Mouse (Mus musculus): ENCODE data around the gene Tsga13. TPM values are rescaled to one million over a fixed set of nuclear protein-coding genes. Genes with fewer than 3 reads are reported as not detected.

The Tsga13 gene
- polyA plus RNA-seq, 1 experiment from 2014 or later, result 0.25 TPM

DNA sequence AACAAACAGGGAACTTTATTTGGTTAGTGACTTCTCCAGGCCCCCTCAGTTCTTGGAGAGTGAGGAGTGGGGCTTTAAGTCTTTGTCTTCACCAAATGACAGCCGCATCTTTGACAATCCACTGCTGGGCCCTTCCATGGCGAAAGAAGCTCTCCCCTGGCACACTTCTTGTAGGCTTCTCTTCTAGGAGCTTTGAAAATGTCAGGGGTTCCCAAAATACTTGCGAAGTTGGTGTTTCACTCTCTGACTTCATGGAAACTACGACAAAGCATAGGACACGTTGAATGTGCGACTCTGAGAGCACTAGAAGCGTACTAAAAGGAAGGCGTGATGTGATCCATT is 18.4 kb downstream of the Tsga13 start:
- WGBS, result 16% methylated on average over 8 of the region's 8 CpGs
- H3K4me3 ChIP-seq, result peak overlapping the region; percentile 64
- H3K27ac ChIP-seq, result peak overlapping the region; percentile 96
- peaks cover 15% of the 10 kb centered on the region for H3K4me1 ChIP-seq
- H3K27me3 ChIP-seq, result no peaks in the 10 kb centered on the region
- peak overlapping the region; percentile 81 for H3K9ac ChIP-seq
- ATAC-seq (ENCODE audit: low FRiP score, low read depth), result no peak
- no peaks in the 10 kb centered on the region for H3K9me3 ChIP-seq
- H3K36me3 ChIP-seq, result no peaks in the 10 kb centered on the region
- peak overlapping the region; percentile 68 for H3K4me2 ChIP-seq (replicated peaks)

DNA sequence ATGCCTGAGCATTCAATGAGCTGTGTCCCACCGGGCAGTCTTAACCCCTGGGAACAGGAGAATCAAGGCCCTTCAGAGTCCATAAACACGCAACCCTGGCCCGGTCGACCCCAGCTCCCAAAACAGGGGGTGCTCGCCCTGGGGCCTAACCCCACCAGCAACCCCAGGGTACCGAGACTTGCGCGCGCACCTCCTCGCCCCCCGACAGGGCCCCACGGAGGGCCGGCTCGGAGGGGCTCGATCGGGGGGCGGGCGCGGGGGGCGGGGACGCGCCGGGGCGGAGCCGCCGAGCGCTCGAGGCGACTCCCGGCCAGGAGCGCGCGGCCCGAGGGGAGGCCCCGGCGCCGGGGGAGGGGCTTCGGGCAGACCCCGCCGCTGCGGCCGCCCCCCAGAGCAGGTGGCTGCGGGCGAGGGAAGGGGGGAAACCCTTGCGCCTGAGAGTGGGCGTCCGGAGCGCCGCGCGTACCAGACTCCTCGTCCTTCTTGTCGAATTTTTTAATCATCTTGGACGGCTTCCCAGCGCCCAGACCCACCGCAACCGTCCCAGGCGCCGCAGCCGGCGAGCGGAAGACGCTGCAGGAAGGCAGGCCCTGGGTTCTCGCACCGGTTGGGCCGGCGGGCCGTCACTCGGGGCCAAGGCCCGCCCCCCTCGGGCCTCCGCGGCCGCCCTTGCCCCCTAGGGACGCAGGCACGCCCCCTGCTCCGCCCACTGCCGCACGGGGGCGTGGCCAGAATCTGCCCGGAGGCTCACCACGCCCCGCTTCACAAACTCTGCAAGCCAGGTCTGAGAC is 19.0 kb downstream of the Tsga13 start, which contains the start of gene Copg2:
Gene Copg2 (minus strand): TSS at position 600 of the 791 bp plus-strand sequence.
- Histone ChIP-seq H3K4me2 (replicated peaks) (peak within 1 kb of the TSS; percentile 68), H3K36me3 (no peaks in the 10 kb centered on the region), H3K27me3 (no peaks in the 10 kb centered on the region), H3K27ac (peak within 1 kb of the TSS; percentile 96), H3K4me3 (peak within 1 kb of the TSS; percentile 64), H3K9me3 (no peaks in the 10 kb centered on the region), H3K9ac (peak within 1 kb of the TSS; percentile 81), H3K4me1 (peaks cover 19% of the 10 kb centered on the region)
- ATAC-seq (ENCODE audit: low FRiP score, low read depth), result peak; percentile 98
- WGBS, result under 1% methylated on average over 78 of the region's 83 CpGs

DNA sequence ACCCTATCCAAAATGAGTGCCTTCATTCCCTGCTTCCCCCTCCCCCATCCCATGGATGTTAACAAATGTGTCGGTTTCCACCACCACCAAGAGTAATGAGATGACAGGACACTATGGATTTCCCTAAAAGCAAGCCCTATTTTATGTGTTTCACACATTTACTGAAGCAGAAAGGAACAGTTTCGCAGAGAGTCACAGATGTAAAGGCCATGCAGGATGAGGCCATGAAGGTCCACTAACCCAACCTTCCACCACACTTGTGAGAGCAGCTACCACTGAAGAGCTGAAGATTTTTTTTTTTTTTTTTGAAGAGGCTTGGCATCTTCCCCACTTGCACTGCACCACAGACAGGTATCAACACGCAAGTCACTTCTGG is 19.6 kb downstream of the Tsga13 start:
- no peaks in the 10 kb centered on the region for H3K36me3 ChIP-seq
- H3K27me3 ChIP-seq, result no peaks in the 10 kb centered on the region
- peaks cover 19% of the 10 kb centered on the region for H3K4me1 ChIP-seq
- H3K9ac ChIP-seq, result peak overlapping the region; percentile 81
- 22% methylated on average over 3 of the region's 3 CpGs for WGBS
- peak overlapping the region; percentile 96 for H3K27ac ChIP-seq
- H3K4me3 ChIP-seq, result peak overlapping the region; percentile 64
- H3K4me2 ChIP-seq (replicated peaks), result peak overlapping the region; percentile 68
- no peak for ATAC-seq (ENCODE audit: low FRiP score, low read depth)
- H3K9me3 ChIP-seq, result no peaks in the 10 kb centered on the region

DNA sequence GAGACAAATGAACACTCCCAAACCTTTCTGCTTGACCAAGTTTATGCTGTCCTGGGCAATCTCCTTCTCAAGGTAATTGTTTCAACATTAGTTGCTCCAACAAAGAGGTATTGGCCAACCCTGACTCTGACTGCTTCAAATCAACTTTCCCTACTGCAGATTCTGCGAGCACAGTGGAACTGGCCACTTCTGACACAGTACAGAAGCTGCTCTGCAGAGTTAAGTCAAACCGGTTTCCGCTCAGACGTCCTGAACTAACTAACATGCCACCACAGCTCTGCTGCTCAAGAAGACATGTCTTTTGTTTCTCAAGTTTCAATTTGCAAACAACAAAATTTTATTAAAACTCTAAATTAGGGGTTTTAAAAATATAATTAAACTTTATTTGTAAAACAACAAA is 22.3 kb downstream of the Tsga13 start:
- no peaks in the 10 kb centered on the region for H3K27me3 ChIP-seq
- no peak overlapping the region for H3K27ac ChIP-seq
- no peak overlapping the region for H3K4me2 ChIP-seq (replicated peaks)
- H3K4me3 ChIP-seq, result no peak overlapping the region
- no peaks in the 10 kb centered on the region for H3K9me3 ChIP-seq
- H3K4me1 ChIP-seq, result peaks cover 19% of the 10 kb centered on the region
- no peak for ATAC-seq (ENCODE audit: low FRiP score, low read depth)
- 71% methylated on average over 4 of the region's 4 CpGs for WGBS
- no peak overlapping the region for H3K9ac ChIP-seq
- peaks cover 17% of the 10 kb centered on the region for H3K36me3 ChIP-seq

DNA sequence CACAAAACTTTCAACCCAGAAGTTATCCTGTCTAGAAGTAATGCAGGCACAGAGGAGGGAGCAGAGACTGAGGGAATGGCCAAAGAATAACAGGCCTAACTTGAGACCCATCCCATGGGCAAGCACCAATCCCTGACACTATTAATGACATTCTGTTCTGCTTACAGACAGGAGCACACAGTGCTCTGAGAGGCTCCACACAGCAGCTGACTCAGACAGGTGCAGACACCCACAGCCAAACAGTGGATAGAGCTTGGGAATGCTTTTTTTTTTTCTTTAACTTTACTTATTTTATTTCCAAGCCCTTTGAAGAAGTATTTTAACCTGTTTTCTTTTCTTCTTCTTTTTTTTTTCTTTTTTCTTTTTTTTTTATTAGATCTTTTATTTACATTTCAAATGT is 23.6 kb downstream of the Tsga13 start:
- peaks cover 19% of the 10 kb centered on the region for H3K36me3 ChIP-seq
- no peaks in the 10 kb centered on the region for H3K9me3 ChIP-seq
- no peak overlapping the region for H3K4me3 ChIP-seq
- H3K27me3 ChIP-seq, result no peaks in the 10 kb centered on the region
- no peak overlapping the region for H3K9ac ChIP-seq
- H3K4me1 ChIP-seq, result peaks cover 12% of the 10 kb centered on the region
- H3K27ac ChIP-seq, result no peak overlapping the region
- no peak overlapping the region for H3K4me2 ChIP-seq (replicated peaks)
- no peak for ATAC-seq (ENCODE audit: low FRiP score, low read depth)

DNA sequence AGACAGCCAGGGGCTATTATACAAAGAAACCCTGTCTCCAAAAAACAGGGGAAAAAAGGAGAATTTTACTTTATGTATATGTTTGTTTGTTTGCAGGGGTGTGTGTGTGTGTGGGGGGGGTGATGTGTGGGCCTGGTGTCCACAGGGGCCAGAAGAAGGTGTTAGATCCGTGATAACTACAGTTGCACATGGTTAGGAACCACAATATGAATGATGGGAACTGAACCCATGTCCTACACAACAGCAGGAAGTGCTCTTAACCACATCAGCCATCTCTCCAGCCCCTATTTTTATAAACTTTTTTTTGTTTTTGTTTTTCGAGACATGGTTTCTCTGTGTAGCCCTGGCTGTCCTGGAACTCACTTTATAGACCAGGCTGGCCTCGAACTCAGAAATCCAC is 30.5 kb downstream of the Tsga13 start:
- Histone ChIP-seq H3K9me3 (no peaks in the 10 kb centered on the region), H3K4me1 (no peaks in the 10 kb centered on the region), H3K4me2 (replicated peaks) (no peak overlapping the region), H3K36me3 (peaks cover 47% of the 10 kb centered on the region), H3K27ac (no peak overlapping the region), H3K4me3 (no peak overlapping the region), H3K9ac (no peak overlapping the region), H3K27me3 (no peaks in the 10 kb centered on the region)
- ATAC-seq (ENCODE audit: low FRiP score, low read depth), result no peak
- 89% methylated on average over 3 of the region's 3 CpGs for WGBS

DNA sequence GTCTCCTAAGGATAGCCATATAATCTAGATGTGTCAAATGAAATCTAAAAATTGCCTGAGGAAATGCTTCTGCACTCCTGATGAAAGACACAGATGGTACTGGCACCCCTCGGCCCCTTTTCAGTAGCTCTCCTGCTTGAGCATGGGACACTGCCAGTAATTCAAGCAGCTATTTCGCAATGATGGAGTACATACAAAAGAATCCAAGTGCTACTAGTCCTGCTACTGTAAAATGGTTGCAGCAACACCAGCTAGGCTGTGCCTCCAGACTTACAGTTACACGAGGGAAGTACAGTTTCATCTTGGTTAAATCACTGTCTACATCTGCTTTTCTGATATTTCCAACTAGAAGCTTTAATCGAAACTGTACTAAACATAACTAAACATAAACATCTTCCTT is 31.9 kb downstream of the Tsga13 start:
- no peak for ATAC-seq (ENCODE audit: low FRiP score, low read depth)
- 86% methylated on average over 4 of the region's 4 CpGs for WGBS
- Histone ChIP-seq H3K36me3 (peaks cover 37% of the 10 kb centered on the region), H3K27ac (no peak overlapping the region), H3K9ac (no peak overlapping the region), H3K4me2 (replicated peaks) (no peak overlapping the region), H3K4me1 (no peaks in the 10 kb centered on the region), H3K9me3 (no peaks in the 10 kb centered on the region), H3K4me3 (no peak overlapping the region), H3K27me3 (no peaks in the 10 kb centered on the region)

DNA sequence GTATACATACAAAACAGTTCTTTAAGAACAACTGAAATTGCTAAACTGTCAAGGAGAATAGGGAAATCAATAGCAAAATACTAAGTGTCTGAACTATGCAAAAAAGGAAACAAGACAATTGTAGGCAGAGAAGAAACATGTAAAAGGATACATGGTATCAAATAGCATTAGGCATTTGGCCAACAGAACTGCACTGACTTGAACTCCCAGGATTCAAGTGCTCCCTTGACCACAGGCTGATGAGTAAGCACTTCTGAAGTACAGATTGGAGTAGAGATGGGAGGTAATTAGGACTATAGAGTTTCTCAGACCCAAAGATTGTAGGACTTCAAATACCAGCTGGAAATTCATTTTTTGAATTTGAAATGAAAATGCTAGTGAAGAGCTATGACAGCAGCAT is 38.7 kb downstream of the Tsga13 start:
- no peaks in the 10 kb centered on the region for H3K4me1 ChIP-seq

DNA sequence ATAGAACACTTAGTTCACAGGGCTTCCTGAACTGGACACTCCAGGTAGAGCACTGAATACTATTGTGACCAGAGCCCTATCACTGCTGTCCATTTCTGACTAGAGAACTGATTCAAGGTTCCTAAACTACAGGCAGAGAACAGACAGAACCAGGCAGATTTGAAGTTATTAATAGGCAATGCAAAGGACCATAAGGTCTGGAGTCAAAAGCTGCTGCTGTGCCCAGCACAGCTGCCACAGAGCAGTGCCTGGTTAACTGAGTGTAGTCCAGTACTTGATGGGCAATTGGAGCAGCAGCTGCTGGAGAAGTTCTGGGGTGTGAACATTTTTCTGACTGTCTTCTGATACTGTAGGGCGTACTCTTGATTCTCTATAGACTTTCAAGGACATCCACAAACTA is 48.9 kb downstream of the Tsga13 start:
- H3K4me3 ChIP-seq, result no peak overlapping the region
- no peak overlapping the region for H3K27ac ChIP-seq
- no peak overlapping the region for H3K4me2 ChIP-seq (replicated peaks)
- H3K9ac ChIP-seq, result no peak overlapping the region
- no peaks in the 10 kb centered on the region for H3K27me3 ChIP-seq
- H3K4me1 ChIP-seq, result no peaks in the 10 kb centered on the region
- WGBS, result 91% methylated on average over 1 of the region's 1 CpGs
- no peaks in the 10 kb centered on the region for H3K9me3 ChIP-seq
- no peaks in the 10 kb centered on the region for H3K36me3 ChIP-seq
- no peak for ATAC-seq (ENCODE audit: low FRiP score, low read depth)

More for the DNA sequence above, 38.7 kb downstream of the Tsga13 start:
- Histone ChIP-seq H3K27me3 (no peaks in the 10 kb centered on the region), H3K4me2 (replicated peaks) (no peak overlapping the region), H3K9ac (no peak overlapping the region), H3K9me3 (no peaks in the 10 kb centered on the region), H3K27ac (no peak overlapping the region), H3K36me3 (peaks cover 29% of the 10 kb centered on the region), H3K4me3 (no peak overlapping the region)
- no peak for ATAC-seq (ENCODE audit: low FRiP score, low read depth)

DNA sequence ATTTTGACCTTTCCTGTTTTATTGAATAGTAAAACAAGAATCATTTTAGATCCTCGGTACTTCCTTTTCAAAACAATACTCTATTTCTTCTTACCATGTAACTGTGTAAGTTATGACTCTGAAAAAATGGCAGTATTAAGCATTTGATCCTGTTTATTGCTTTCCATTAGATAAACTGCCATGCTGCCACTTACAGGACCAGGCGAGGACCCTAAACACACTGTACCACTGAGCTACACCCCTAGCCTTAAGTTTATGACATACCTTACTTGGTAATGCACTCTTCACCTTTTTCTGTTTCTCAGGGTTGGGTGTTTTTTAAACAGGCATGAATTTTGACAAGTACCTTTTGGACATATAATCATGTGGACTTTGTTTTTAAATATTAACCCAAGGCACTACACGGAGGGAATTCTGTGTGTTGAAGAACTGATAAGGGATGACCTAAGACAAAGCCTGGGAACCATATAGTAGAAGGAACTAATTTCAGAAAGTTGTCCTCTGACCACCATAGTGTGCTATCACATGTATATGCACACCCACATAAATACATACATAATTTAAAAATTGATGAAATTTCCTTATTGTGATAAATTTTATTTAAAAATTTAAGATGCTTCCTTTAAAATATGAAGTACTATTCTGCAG is 50.2 kb downstream of the Tsga13 start:
- Histone ChIP-seq H3K4me3 (no peak overlapping the region), H3K9ac (no peak overlapping the region), H3K9me3 (no peaks in the 10 kb centered on the region), H3K4me2 (replicated peaks) (no peak overlapping the region), H3K27ac (no peak overlapping the region), H3K36me3 (peaks cover 6% of the 10 kb centered on the region), H3K4me1 (no peaks in the 10 kb centered on the region), H3K27me3 (no peaks in the 10 kb centered on the region)
- ATAC-seq (ENCODE audit: low FRiP score, low read depth), result no peak
- WGBS, result 62% methylated on average over 3 of the region's 3 CpGs

DNA sequence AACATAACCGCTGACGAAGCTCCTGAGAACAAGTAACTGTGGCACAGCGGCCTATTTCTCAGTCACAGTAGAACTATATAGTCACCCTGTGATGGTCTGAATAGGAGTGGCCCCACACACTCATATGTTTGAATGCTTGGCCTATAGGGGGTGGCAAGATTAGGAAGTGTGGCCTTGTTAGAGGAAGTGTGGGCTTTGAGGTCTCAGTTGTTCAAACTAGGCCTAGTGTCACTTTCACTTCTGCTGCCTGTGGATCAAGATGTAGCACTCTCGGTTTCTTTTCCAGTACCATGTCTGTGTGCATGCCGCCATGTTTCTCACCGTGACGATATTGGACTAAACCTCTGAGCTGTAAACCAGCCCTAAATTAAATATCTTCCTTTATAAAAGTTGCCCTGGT is 59.4 kb downstream of the Tsga13 start:
- Histone ChIP-seq H3K27ac (no peak overlapping the region), H3K36me3 (peaks cover 39% of the 10 kb centered on the region), H3K9ac (no peak overlapping the region), H3K4me2 (replicated peaks) (no peak overlapping the region), H3K4me1 (no peaks in the 10 kb centered on the region), H3K4me3 (no peak overlapping the region), H3K9me3 (no peaks in the 10 kb centered on the region), H3K27me3 (no peaks in the 10 kb centered on the region)
- no peak for ATAC-seq (ENCODE audit: low FRiP score, low read depth)
- 97% methylated on average over 7 of the region's 7 CpGs for WGBS

DNA sequence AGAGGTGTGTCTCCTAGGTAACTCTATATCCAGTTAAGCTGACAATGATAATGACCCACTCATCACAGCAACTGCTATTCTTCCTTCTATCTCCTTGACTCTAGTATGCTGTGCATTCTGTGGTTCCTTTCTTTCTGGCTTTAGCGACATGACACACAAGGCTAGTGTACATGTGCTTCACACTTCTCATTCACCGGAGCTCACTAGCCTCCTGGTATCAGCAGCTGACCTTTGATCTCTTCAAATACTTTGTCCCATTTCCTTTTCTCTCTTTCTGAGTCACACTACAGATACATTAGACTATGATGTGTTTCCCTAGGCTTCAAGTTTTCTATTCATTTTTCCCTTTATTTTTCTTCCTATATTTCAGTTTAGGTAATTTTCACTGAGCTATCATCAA is 60.2 kb downstream of the Tsga13 start:
- Histone ChIP-seq H3K27ac (no peak overlapping the region), H3K27me3 (no peaks in the 10 kb centered on the region), H3K4me3 (no peak overlapping the region), H3K4me2 (replicated peaks) (no peak overlapping the region), H3K4me1 (no peaks in the 10 kb centered on the region), H3K36me3 (peaks cover 34% of the 10 kb centered on the region), H3K9ac (no peak overlapping the region), H3K9me3 (no peaks in the 10 kb centered on the region)
- ATAC-seq (ENCODE audit: low FRiP score, low read depth), result no peak
- 88% methylated on average over 2 of the region's 2 CpGs for WGBS

DNA sequence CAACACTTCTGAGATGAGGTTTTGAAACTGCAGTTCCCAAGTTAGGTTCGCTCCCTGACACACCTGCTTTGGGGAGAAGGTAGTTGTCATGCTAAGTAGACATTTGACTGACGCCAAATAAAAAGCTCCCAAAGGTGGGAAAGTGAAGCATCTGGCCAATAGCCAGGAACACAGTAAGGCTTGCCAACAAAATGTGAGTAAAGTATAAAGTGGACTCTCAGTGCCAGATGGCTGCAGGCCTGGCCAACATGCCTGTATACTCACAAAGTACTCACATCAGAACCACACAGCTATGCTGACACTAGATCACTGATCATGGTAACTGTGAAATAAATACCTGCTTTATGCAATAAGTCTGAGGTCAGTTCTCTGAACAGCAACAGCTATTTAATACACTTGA is 65.6 kb downstream of the Tsga13 start:
- peaks cover 19% of the 10 kb centered on the region for H3K36me3 ChIP-seq
- no peak overlapping the region for H3K4me3 ChIP-seq
- H3K4me1 ChIP-seq, result peaks cover 6% of the 10 kb centered on the region
- H3K9me3 ChIP-seq, result no peaks in the 10 kb centered on the region
- H3K27me3 ChIP-seq, result no peaks in the 10 kb centered on the region
- H3K27ac ChIP-seq, result no peak overlapping the region
- H3K4me2 ChIP-seq (replicated peaks), result no peak overlapping the region
- ATAC-seq (ENCODE audit: low FRiP score, low read depth), result no peak
- WGBS, result 53% methylated on average over 2 of the region's 2 CpGs
- no peak overlapping the region for H3K9ac ChIP-seq
